ENCODE assay signal across 8 mouse cellular contexts in genomic region chr10:62791251-62792176, GRCm38 (mm10). TPM values are rescaled to one million over a fixed set of nuclear protein-coding genes. Genes with fewer than 3 reads are reported as not detected.
A peak's percentile ranks its signal among the peaks of the same experiment; 100 is the strongest.
DNase-seq lines count a peak whose midpoint lies in the region; ATAC-seq lines count a peak whose summit lies in the region.

No protein-coding gene starts in this region.

- H3K9me3 ChIP-seq in heart, embryonic 12.5 days (replicated peaks) = no peaks in the 10 kb centered on the region
- H3K9me3 ChIP-seq in limb, embryonic 10.5 days (replicated peaks) = no peaks in the 10 kb centered on the region

- ATAC-seq in CD4-positive, CD25-positive, alpha-beta regulatory T cell, adult 4 months = peak; percentile 24
- ATAC-seq in heart, embryonic 12.5 days (ENCODE audit: insufficient number of reproducible peaks, low FRiP score) = peak; percentile 83
- 0 out of 2 replicates have a peak, but pooled peaks have one; percentile 4 for ATAC-seq in monocyte, adult 5-6 weeks (replicated peaks; ENCODE audit: insufficient number of reproducible peaks, low FRiP score, low TSS enrichment, poor library complexity, severe bottlenecking)

- intact Hi-C loops in heart, postnatal 36 days (cut with DNase I) = loop anchor here (5.0 to 10.0 kb wide), 3 partner anchors 131 to 287 kb away; partner anchors contain the start of genes Hnrnph3, Pbld2 and Slc25a16

- H3K9ac ChIP-seq in heart, embryonic 12.5 days = peak overlapping the region; percentile 100

- H3K4me2 ChIP-seq in heart, embryonic 12.5 days = peak overlapping the region; percentile 88

- peak overlapping the region; percentile 100 for H3K4me3 ChIP-seq in heart, embryonic 12.5 days
- H3K4me3 ChIP-seq in limb, embryonic 10.5 days = peak overlapping the region; percentile 82

- peak overlapping the region; percentile 99 for H3K27ac ChIP-seq in heart, embryonic 12.5 days (ENCODE audit: poor library complexity, severe bottlenecking)
- peak overlapping the region; percentile 96 for H3K27ac ChIP-seq in limb, embryonic 10.5 days

- 1% methylated on average over 69 of the region's 78 CpGs for WGBS in heart, embryonic 12.5 days
- WGBS in limb, embryonic 10.5 days = 2% methylated on average over 77 of the region's 78 CpGs

- peaks cover 39% of the 10 kb centered on the region for H3K36me3 ChIP-seq in heart, embryonic 12.5 days
- H3K36me3 ChIP-seq in limb, embryonic 10.5 days = peaks cover 48% of the 10 kb centered on the region

- no peaks in the 10 kb centered on the region for H3K27me3 ChIP-seq in heart, embryonic 12.5 days (replicated peaks)
- no peaks in the 10 kb centered on the region for H3K27me3 ChIP-seq in limb, embryonic 10.5 days (ENCODE audit: low read depth, poor library complexity, severe bottlenecking)

- peaks cover 28% of the 10 kb centered on the region for H3K4me1 ChIP-seq in heart, embryonic 12.5 days (replicated peaks)
- peaks cover 10% of the 10 kb centered on the region; the same call in 1 of the 2 replicates for H3K4me1 ChIP-seq in limb, embryonic 10.5 days

- DNase-seq in heart, adult 11 months = peak; percentile 90
- no peak for DNase-seq in heart, postnatal 36 days
- peak; percentile 11 for DNase-seq in c-Kit-negative CD71-positive TER-119-positive erythroid progenitor cells, embryonic 14.5 days (ENCODE audit: low read depth, low spot score)
- DNase-seq in limb, embryonic 10.5 days (ENCODE audit: low spot score) = peak; percentile 73
- no peak for DNase-seq in cerebellum, postnatal 4 days (ENCODE audit: low spot score in 2 of 2)

RNA-seq across cellular contexts. Expression of gene Ccar1, which starts 0.6 kb away (rescaled TPM):
- total RNA-seq in heart, postnatal 36 days (2021) = 10 to 100 TPM; 49.5 to 50.7 TPM
- 100 to 1,000 TPM; 113 to 124 TPM for polyA plus RNA-seq in CD4-positive, CD25-positive, alpha-beta regulatory T cell, adult 4 months (2017; shearing (Covaris generic))
- polyA plus RNA-seq in heart, embryonic 12.5 days (2016; fragmentation: Nextera tagmentation; extraction: Ambion mirVana) = 89.7 and 93.6 TPM in 2 replicates
- 143 and 175 TPM in 2 replicates for polyA plus RNA-seq in limb, embryonic 10.5 days (2016; fragmentation: Nextera tagmentation; extraction: Ambion mirVana)
- total RNA-seq in monocyte, adult 5-6 weeks (2017) = 121 to 145 TPM (median 121 TPM) in 3 replicates

Comparison
In these comparisons a context has a peak if more than half of its experiments do, and no peak if none do; other contexts are left out.
1. DNase-seq: peak in heart, adult 11 months (single experiment), c-Kit-negative CD71-positive TER-119-positive erythroid progenitor cells, embryonic 14.5 days (single experiment) and limb, embryonic 10.5 days (single experiment); none in heart, postnatal 36 days (0 of 2) and cerebellum, postnatal 4 days (0 of 2).
2. ATAC-seq: peak in every context shown above with its lines; median percentile 83 in heart, embryonic 12.5 days; 24 in CD4-positive, CD25-positive, alpha-beta regulatory T cell, adult 4 months; 4 in monocyte, adult 5-6 weeks.